Mouse (Mus musculus) intestine, embryonic 14.5 days (tissue): ENCODE measurements around the gene Casp12. TPM values are rescaled to one million over a fixed set of nuclear protein-coding genes. Genes with fewer than 3 reads are reported as not detected.

Experiments
- ATAC-seq: fragments of 200-750 bp; cut with Nextera tagmentation; replicated peaks from 2 replicates; pipeline ENCODE4 v1.8.0; 2017; ENCODE audit warnings: low read depth, moderate number of reproducible peaks, moderate TSS enrichment, moderate library complexity; ENCODE audit not compliant: low FRiP score, low TSS enrichment
- DNase-seq: peaks from one replicate; pipeline ENCODE4 v3.0.0-alpha.2; 2018; ENCODE audit warnings: low spot score
- H3K27ac ChIP-seq: fragments of 300-500 bp; sonication (generic); 2 replicates; pipeline ENCODE4 v1.5.1; 2014; ENCODE audit warnings: low read depth, mild to moderate bottlenecking, control low read depth
- H3K27me3 ChIP-seq: fragments of 300-500 bp; sonication (generic); replicated peaks from 2 replicates; pipeline ENCODE4 v1.6.1; 2014; ENCODE audit warnings: low read length, control low read depth; ENCODE audit not compliant: control insufficient read depth, insufficient read depth
- H3K36me3 ChIP-seq: fragments of 300-500 bp; sonication (generic); 2 replicates; pipeline ENCODE4 v1.6.1; 2014; ENCODE audit warnings: low read length, control low read depth; ENCODE audit not compliant: control insufficient read depth, insufficient read depth
- H3K4me1 ChIP-seq: fragments of 300-500 bp; sonication (generic); replicated peaks from 2 replicates; pipeline ENCODE4 v1.6.1; 2014; ENCODE audit warnings: low read length, control low read depth, mixed read lengths; ENCODE audit not compliant: control insufficient read depth, insufficient read depth
- H3K4me2 ChIP-seq: fragments of 300-500 bp; sonication (generic); 2 replicates; pipeline ENCODE4 v1.6.1; 2014; ENCODE audit warnings: low read length
- H3K4me3 ChIP-seq: fragments of 300-500 bp; sonication (generic); 2 replicates; pipeline ENCODE4 v1.5.1; 2014; ENCODE audit warnings: low read depth, low read length, control low read depth, mixed read lengths
- H3K9ac ChIP-seq: fragments of 300-500 bp; sonication (generic); 2 replicates; pipeline ENCODE4 v1.6.1; 2014; ENCODE audit warnings: mild to moderate bottlenecking, low read length
- H3K9me3 ChIP-seq: fragments of 300-500 bp; sonication (generic); 2 replicates; pipeline ENCODE4 v1.6.1; 2016; ENCODE audit warnings: low read length, control low read depth; ENCODE audit not compliant: control insufficient read depth
- WGBS: fragments of 180-500 bp; shearing (Covaris S2); extraction: QIAGEN DNeasy Blood & Tissue Kit; methylation state at CpG from one replicate; pipeline ENCODE4 v1.1.7; 2014; 5-methylcytosine and 5-hydroxymethylcytosine counted together
- polyA plus RNA-seq: library from polyadenylated mRNA; unstranded; fragments of >200 nt; fragmentation: Nextera tagmentation; extraction: Ambion mirVana; gene quantifications from 2 replicates; pipeline ENCODE4 v1.2.1, GENCODE M21; 2014

Gene Casp12
- 6.6 and 8.0 TPM in 2 replicates for polyA plus RNA-seq

GRCm38 (mm10) chr9:5345291-5345898, at the start of gene Casp12:
TSS of gene Casp12 (plus strand) at chr9:5345430.
- no peaks in the 10 kb centered on the region for H3K36me3 ChIP-seq
- H3K9me3 ChIP-seq, result no peaks in the 10 kb centered on the region
- H3K27me3 ChIP-seq, result no peaks in the 10 kb centered on the region
- H3K9ac ChIP-seq, result no peak within 1 kb of the TSS
- H3K4me3 ChIP-seq, result no peak within 1 kb of the TSS
- WGBS, result 22% methylated on average over 4 of the region's 4 CpGs
- H3K4me1 ChIP-seq, result no peaks in the 10 kb centered on the region; the same call in 1 of the 2 replicates
- peak within 1 kb of the TSS; percentile 64 for H3K27ac ChIP-seq
- ATAC-seq, result no peak
- peak within 1 kb of the TSS; percentile 31; the same call in 1 of the 2 replicates for H3K4me2 ChIP-seq
- peak; percentile 54 for DNase-seq

GRCm38 (mm10) chr9:5296354-5297237, 48.6 kb upstream of the Casp12 start:
- Histone ChIP-seq H3K27ac (no peak overlapping the region), H3K4me1 (no peaks in the 10 kb centered on the region), H3K4me3 (no peak overlapping the region), H3K9ac (no peak overlapping the region), H3K36me3 (no peaks in the 10 kb centered on the region), H3K27me3 (no peaks in the 10 kb centered on the region), H3K4me2 (no peak overlapping the region), H3K9me3 (no peaks in the 10 kb centered on the region)
- 77% methylated on average over 2 of the region's 2 CpGs for WGBS
- no peak for DNase-seq
- ATAC-seq, result no peak

- Histone ChIP-seq H3K27me3 (no peaks in the 10 kb centered on the region), H3K4me1 (no peaks in the 10 kb centered on the region), H3K9ac (no peak within 1 kb of the TSS), H3K4me2 (no peak within 1 kb of the TSS), H3K36me3 (no peaks in the 10 kb centered on the region), H3K4me3 (no peak within 1 kb of the TSS), H3K27ac (no peak within 1 kb of the TSS), H3K9me3 (no peaks in the 10 kb centered on the region)
- WGBS, result 75% methylated on average over 11 of the region's 11 CpGs
- ATAC-seq (no peak), DNase-seq (no peak)
These were observed 46.7 kb upstream of the Casp12 start, which contains the start of gene Casp1 for GRCm38 (mm10) chr9:5298329-5299131. TSS of gene Casp1 (plus strand) at chr9:5298517.

- Histone ChIP-seq H3K27ac (no peak overlapping the region), H3K4me1 (no peaks in the 10 kb centered on the region), H3K9me3 (no peaks in the 10 kb centered on the region), H3K9ac (no peak overlapping the region), H3K4me2 (no peak overlapping the region), H3K27me3 (no peaks in the 10 kb centered on the region), H3K36me3 (no peaks in the 10 kb centered on the region), H3K4me3 (no peak overlapping the region)
- DNase-seq, result no peak
- 74% methylated on average over 2 of the region's 2 CpGs for WGBS
- ATAC-seq, result no peak
These were observed 46.2 kb upstream of the Casp12 start for GRCm38 (mm10) chr9:5299132-5299381.

GRCm38 (mm10) chr9:5308561-5308960, 36.7 kb upstream of the Casp12 start, which contains the start of gene Casp4:
TSS of gene Casp4 (plus strand) at chr9:5308828.
- ATAC-seq (no peak), DNase-seq (no peak)
- 59% methylated on average over 5 of the region's 5 CpGs for WGBS
- no peak within 1 kb of the TSS for H3K9ac ChIP-seq
- H3K9me3 ChIP-seq, result no peaks in the 10 kb centered on the region
- H3K27me3 ChIP-seq, result no peaks in the 10 kb centered on the region
- H3K4me3 ChIP-seq, result 0 out of 2 replicates have a peak within 1 kb of the TSS, but pooled peaks have one; percentile 10
- no peaks in the 10 kb centered on the region for H3K4me1 ChIP-seq
- no peak within 1 kb of the TSS; the same call in 1 of the 2 replicates for H3K4me2 ChIP-seq
- H3K27ac ChIP-seq, result no peak within 1 kb of the TSS
- no peaks in the 10 kb centered on the region for H3K36me3 ChIP-seq

- H3K9me3 ChIP-seq, result no peaks in the 10 kb centered on the region
- H3K36me3 ChIP-seq, result no peaks in the 10 kb centered on the region
- H3K4me1 ChIP-seq, result no peaks in the 10 kb centered on the region
- no peak overlapping the region for H3K27ac ChIP-seq
- no peak overlapping the region for H3K4me3 ChIP-seq
- DNase-seq, result no peak
- H3K9ac ChIP-seq, result no peak overlapping the region
- ATAC-seq, result no peak
- H3K27me3 ChIP-seq, result no peaks in the 10 kb centered on the region
- no peak overlapping the region for H3K4me2 ChIP-seq
These were observed 35.1 kb upstream of the Casp12 start for GRCm38 (mm10) chr9:5310112-5310511.

GRCm38 (mm10) chr9:5311435-5311834, 33.8 kb upstream of the Casp12 start:
- no peak for ATAC-seq
- Histone ChIP-seq H3K27ac (no peak overlapping the region), H3K4me1 (no peaks in the 10 kb centered on the region), H3K4me2 (no peak overlapping the region), H3K9ac (no peak overlapping the region), H3K9me3 (no peaks in the 10 kb centered on the region), H3K4me3 (no peak overlapping the region), H3K27me3 (no peaks in the 10 kb centered on the region), H3K36me3 (no peaks in the 10 kb centered on the region)
- DNase-seq, result no peak
- 74% methylated on average over 4 of the region's 4 CpGs for WGBS

GRCm38 (mm10) chr9:5328204-5328603, 17.0 kb upstream of the Casp12 start:
- Histone ChIP-seq H3K27ac (no peak overlapping the region), H3K4me1 (no peaks in the 10 kb centered on the region), H3K9me3 (no peaks in the 10 kb centered on the region), H3K27me3 (no peaks in the 10 kb centered on the region), H3K36me3 (no peaks in the 10 kb centered on the region), H3K9ac (no peak overlapping the region), H3K4me3 (no peak overlapping the region), H3K4me2 (no peak overlapping the region)
- DNase-seq, result no peak
- ATAC-seq, result no peak
- WGBS, result 72% methylated on average over 3 of the region's 3 CpGs
